Mouse (Mus musculus) CH12.LX (cell line): ENCODE results near the gene Foxb1. TPM values are rescaled to one million over a fixed set of nuclear protein-coding genes. Genes with fewer than 3 reads are reported as not detected.

Experiments used
- DNase-seq: peaks from one replicate; pipeline ENCODE4 v3.0.0-alpha.2; 2013; ENCODE audit errors: extremely low read depth
- H3K27ac ChIP-seq: 2 replicates; pipeline ENCODE4 v1.5.1; 2012; ENCODE audit warnings: low read depth, mild to moderate bottlenecking, control low read depth, moderate library complexity; ENCODE audit not compliant: insufficient read depth
- H3K27me3 ChIP-seq: replicated peaks from 2 replicates; pipeline ENCODE3; 2012; ENCODE audit warnings: inconsistent platforms
- H3K36me3 ChIP-seq, 2 experiments: replicated peaks in 1 of 2; 2 replicates each; pipeline versions ENCODE3 to v1.6.1; 2012; ENCODE audit warnings: inconsistent platforms in 1 of 2, low read length in 1 of 2, mild to moderate bottlenecking in 1 of 2, mixed read lengths in 1 of 2, moderate library complexity in 1 of 2; ENCODE audit not compliant: control insufficient read depth in 1 of 2, insufficient read depth in 1 of 2
- H3K4me1 ChIP-seq, 2 experiments: 2 replicates each; pipeline ENCODE4 v1.6.1; 2012; ENCODE audit warnings: inconsistent platforms in 1 of 2, moderate library complexity in 1 of 2; ENCODE audit not compliant: insufficient read depth in 2 of 2, control insufficient read depth in 1 of 2
- H3K4me2 ChIP-seq: 2 replicates; pipeline ENCODE4 v1.6.1; 2012; ENCODE audit warnings: low read depth, mild to moderate bottlenecking, control low read depth; ENCODE audit not compliant: poor library complexity, insufficient read depth, severe bottlenecking
- H3K4me3 ChIP-seq, 3 experiments: fragments of 150-350 bp in 1 of 3; sonication (generic) in 1 of 3; replicated peaks in 1 of 3; 2 replicates each; pipeline versions ENCODE3 to v1.5.1; 2011 to 2012; ENCODE audit warnings: low read depth in 2 of 3, low read length in 2 of 3, mild to moderate bottlenecking in 2 of 3, moderate library complexity in 2 of 3, control low read depth in 1 of 3, improper control_type of control experiment in 1 of 3, inconsistent platforms in 1 of 3, mixed read lengths in 1 of 3; ENCODE audit not compliant: poor library complexity in 1 of 3
- H3K79me2 ChIP-seq: replicated peaks from 2 replicates; pipeline ENCODE4 v1.6.1; 2012; ENCODE audit warnings: mild to moderate bottlenecking, moderate library complexity; ENCODE audit not compliant: control insufficient read depth, poor library complexity, insufficient read depth, severe bottlenecking; ENCODE audit errors: extremely low read depth
- H3K9ac ChIP-seq: 2 replicates; pipeline ENCODE4 v1.6.1; 2012; ENCODE audit warnings: low read depth, mild to moderate bottlenecking, control low read depth, moderate library complexity; ENCODE audit not compliant: insufficient read depth
- H3K9me3 ChIP-seq: replicated peaks from 2 replicates; pipeline ENCODE3; 2012; ENCODE audit warnings: low read length, inconsistent platforms, mixed read lengths
- BHLHE40 ChIP-seq: IDR thresholded peaks from 2 replicates; pipeline ENCODE4 v1.6.1; 2011; ENCODE audit warnings: mild to moderate bottlenecking, low read depth, low read length, improper control_type of control experiment
- CHD2 ChIP-seq: IDR thresholded peaks from 2 replicates; pipeline ENCODE4 v1.6.1; 2011; ENCODE audit warnings: low read length, improper control_type of control experiment
- ELF1 ChIP-seq: IDR thresholded peaks from 2 replicates; pipeline ENCODE4 v1.6.1; 2014; ENCODE audit warnings: low read depth, mild to moderate bottlenecking, inconsistent platforms, low read length, improper control_type of control experiment
- EP300 ChIP-seq: IDR thresholded peaks from 2 replicates; pipeline ENCODE4 v1.6.1; 2011; ENCODE audit warnings: low read length, improper control_type of control experiment
- ETS1 ChIP-seq: conservative IDR thresholded peaks from 2 replicates; pipeline ENCODE4 v1.6.1; 2012; ENCODE audit warnings: low read depth, mild to moderate bottlenecking, inconsistent platforms, low read length, improper control_type of control experiment, moderate library complexity
- HCFC1 ChIP-seq: IDR thresholded peaks from 2 replicates; pipeline ENCODE4 v1.6.1; 2012; ENCODE audit warnings: low read depth, mild to moderate bottlenecking, inconsistent platforms, low read length, improper control_type of control experiment
- IRF4 ChIP-seq: IDR thresholded peaks from 2 replicates; pipeline ENCODE4 v1.6.1; 2014; ENCODE audit warnings: low read depth, mild to moderate bottlenecking, inconsistent platforms, low read length, improper control_type of control experiment
- JUN ChIP-seq: IDR thresholded peaks from 2 replicates; pipeline ENCODE4 v1.6.1; 2011; ENCODE audit warnings: low read depth, mild to moderate bottlenecking, low read length, improper control_type of control experiment, moderate library complexity; ENCODE audit not compliant: insufficient read depth
- JUND ChIP-seq: conservative IDR thresholded peaks from 2 replicates; pipeline ENCODE4 v1.6.1; 2011; ENCODE audit warnings: low read depth, low read length, improper control_type of control experiment
- KAT2A ChIP-seq: IDR thresholded peaks from 2 replicates; pipeline ENCODE4 v1.6.1; 2012; ENCODE audit warnings: low read length, improper control_type of control experiment, inconsistent platforms; ENCODE audit not compliant: insufficient replicate concordance
- MAZ ChIP-seq: IDR thresholded peaks from 2 replicates; pipeline ENCODE4 v1.6.1; 2012; ENCODE audit warnings: low read depth, mild to moderate bottlenecking, inconsistent platforms, low read length, improper control_type of control experiment, moderate library complexity
- MEF2A ChIP-seq: IDR thresholded peaks from 2 replicates; pipeline ENCODE4 v1.6.1; 2014; ENCODE audit warnings: low read depth, mild to moderate bottlenecking, inconsistent platforms, low read length, improper control_type of control experiment, borderline replicate concordance
- MXI1 ChIP-seq: IDR thresholded peaks from 2 replicates; pipeline ENCODE4 v1.6.1; 2011; ENCODE audit warnings: mild to moderate bottlenecking, low read depth, low read length, improper control_type of control experiment
- MYC ChIP-seq: IDR thresholded peaks from 2 replicates; pipeline ENCODE4 v1.6.1; 2011; ENCODE audit warnings: low read depth, mild to moderate bottlenecking, improper control_type of control experiment, low read length
- NELFE ChIP-seq: IDR thresholded peaks from 2 replicates; pipeline ENCODE4 v1.6.1; 2011; ENCODE audit warnings: low read depth, low read length, improper control_type of control experiment
- PAX5 ChIP-seq: IDR thresholded peaks from 2 replicates; pipeline ENCODE4 v1.6.1; 2012; ENCODE audit warnings: low read length, inconsistent platforms, mixed read lengths
- POLR2A ChIP-seq: IDR thresholded peaks from 2 replicates; pipeline ENCODE4 v1.6.1; 2011; ENCODE audit warnings: low read depth, mild to moderate bottlenecking, improper control_type of control experiment, low read length
- RAD21 ChIP-seq: IDR thresholded peaks from 2 replicates; pipeline ENCODE4 v1.6.1; 2011; ENCODE audit warnings: low read depth, mild to moderate bottlenecking, low read length, improper control_type of control experiment, moderate library complexity
- RCOR1 ChIP-seq: conservative IDR thresholded peaks from 2 replicates; pipeline ENCODE4 v1.6.1; 2012; ENCODE audit warnings: low read depth, mild to moderate bottlenecking, inconsistent platforms, low read length, improper control_type of control experiment
- SIN3A ChIP-seq: IDR thresholded peaks from 2 replicates; pipeline ENCODE4 v1.6.1; 2012; ENCODE audit warnings: low read length, improper control_type of control experiment, inconsistent platforms
- TBP ChIP-seq: conservative IDR thresholded peaks from 2 replicates; pipeline ENCODE4 v1.6.1; 2011; ENCODE audit warnings: low read depth, low read length, improper control_type of control experiment
- TCF12 ChIP-seq: IDR thresholded peaks from 2 replicates; pipeline ENCODE4 v1.6.1; 2014; ENCODE audit warnings: low read depth, mild to moderate bottlenecking, inconsistent platforms, low read length, improper control_type of control experiment
- UBTF ChIP-seq: IDR thresholded peaks from 2 replicates; pipeline ENCODE4 v1.6.1; 2012; ENCODE audit warnings: low read depth, mild to moderate bottlenecking, inconsistent platforms, low read length, improper control_type of control experiment, moderate library complexity
- USF2 ChIP-seq: conservative IDR thresholded peaks from 2 replicates; pipeline ENCODE4 v1.6.1; 2011; ENCODE audit warnings: low read depth, low read length, improper control_type of control experiment
- ZC3H11A ChIP-seq: IDR thresholded peaks from 2 replicates; pipeline ENCODE4 v1.6.1; 2012; ENCODE audit warnings: low read depth, mild to moderate bottlenecking, inconsistent platforms, low read length, improper control_type of control experiment
- ZKSCAN1 ChIP-seq: IDR thresholded peaks from 2 replicates; pipeline ENCODE4 v1.6.1; 2012; ENCODE audit warnings: low read depth, inconsistent platforms, low read length, improper control_type of control experiment, borderline replicate concordance
- ZMIZ1 ChIP-seq: IDR thresholded peaks from 2 replicates; pipeline ENCODE4 v1.6.1; 2012; ENCODE audit warnings: low read depth, mild to moderate bottlenecking, inconsistent platforms, low read length, improper control_type of control experiment
- ZNF384 ChIP-seq: IDR thresholded peaks from 2 replicates; pipeline ENCODE4 v1.6.1; 2012; ENCODE audit warnings: low read depth, low read length, improper control_type of control experiment, inconsistent platforms
- dilution Hi-C: fragments of 300-500 bp; cut with MboI; formaldehyde crosslinking; loops from 2 replicates; pipeline ENCODE4 v1.14.3; 2020; ENCODE audit warnings: low sequenced_read_pairs; ENCODE audit not compliant: extremely low pct_unique_long_range_greater_than_20kb, extremely low pct_ligation_motif_present
- in situ Hi-C: fragments of 300-500 bp; cut with MboI; formaldehyde crosslinking; loops from 3 replicates; pipeline ENCODE4 v1.14.3; 2019; ENCODE audit warnings: low sequenced_read_pairs, low pct_ligation_motif_present, low pct_unique_long_range_greater_than_20kb, mixed read lengths
- polyA plus RNA-seq: library from polyadenylated mRNA; unstranded; fragments of >175 nt; gene quantifications from 2 replicates; pipeline ENCODE4 v1.2.1, GENCODE M21; 2012; ENCODE audit warnings: low read depth; ENCODE audit not compliant: insufficient read length
- total RNA-seq, 2 experiments: library from RNA; depleted of rRNA; stranded (reverse); fragments of 300-350 nt in 1 of 2; fragments of >200 nt in 1 of 2; gene quantifications; 2 replicates each; pipeline ENCODE4 v1.2.3; 2012 to 2014

Foxb1 gene
- total and polyA plus RNA-seq, 3 experiments: not detected

GRCm38 (mm10) chr9:69759721-69760221 lies 969 bp downstream of the Foxb1 start:
- H3K4me2 ChIP-seq: no peak overlapping the region
- peaks cover 48% of the 10 kb centered on the region for H3K9me3 ChIP-seq
- dilution Hi-C loops (no loop called here), in situ Hi-C loops (no loop called here)
- H3K27me3 ChIP-seq: no peaks in the 10 kb centered on the region
- no peak overlapping the region for H3K27ac ChIP-seq
- peaks cover 5 to 31% of the 10 kb centered on the region in 2 experiments for H3K4me1 ChIP-seq
- TF ChIP-seq ZNF384 (no peak), RCOR1 (no peak), JUND (no peak), USF2 (no peak), EP300 (no peak), CHD2 (no peak), UBTF (no peak), ZC3H11A (no peak), MAZ (no peak), SIN3A (no peak), MXI1 (no peak), TCF12 (no peak), MEF2A (no peak), ZKSCAN1 (no peak), IRF4 (no peak), POLR2A (no peak), BHLHE40 (no peak), ETS1 (no peak), MYC (no peak)
- H3K79me2 ChIP-seq: no peaks in the 10 kb centered on the region
- no peak overlapping the region for H3K4me3 ChIP-seq
- DNase-seq: no peak
- no peaks in the 10 kb centered on the region for H3K36me3 ChIP-seq
- no peak overlapping the region for H3K9ac ChIP-seq

- TF ChIP-seq TBP (no peak), NELFE (no peak), BHLHE40 (no peak), ZMIZ1 (no peak), ELF1 (no peak), POLR2A (no peak), IRF4 (no peak), JUN (no peak), PAX5 (no peak), ZKSCAN1 (no peak), RCOR1 (no peak), TCF12 (no peak), JUND (no peak), HCFC1 (no peak), KAT2A (no peak), RAD21 (no peak), EP300 (no peak), MEF2A (no peak)
- in situ Hi-C loops: no loop called here
Observed at GRCm38 (mm10) chr9:69758946-69759615, 1.7 kb downstream of the Foxb1 start.

More at GRCm38 (mm10) chr9:69758946-69759615, 1.7 kb downstream of the Foxb1 start:
- peaks cover 43% of the 10 kb centered on the region for H3K9me3 ChIP-seq
- DNase-seq: no peak
- H3K4me1 ChIP-seq: peaks cover 5 to 38% of the 10 kb centered on the region in 2 experiments
- H3K4me3 ChIP-seq: no peak overlapping the region
- no peaks in the 10 kb centered on the region for H3K36me3 ChIP-seq
- H3K9ac ChIP-seq: no peak overlapping the region
- dilution Hi-C loops: no loop called here
- H3K27ac ChIP-seq: no peak overlapping the region
- no peaks in the 10 kb centered on the region for H3K79me2 ChIP-seq
- no peak overlapping the region for H3K4me2 ChIP-seq
- H3K27me3 ChIP-seq: no peaks in the 10 kb centered on the region
